Comparison of ENCODE assay signal across 1 mouse cellular context in genomic region chrX:51076744-51077143, GRCm38 (mm10).
A peak's percentile ranks its signal among the peaks of the same experiment; 100 is the strongest.
TF ChIP-seq lines count a peak whose summit lies in the region.

No protein-coding gene starts in this region.

TF ChIP-seq in MEL, 35 proteins besides CTCF, POLR2A, EP300 and RAD21:
- TF ChIP-seq HCFC1 (IDR thresholded peaks at IDR 0.05; ENCODE audit: low read depth, low read length) (peak; percentile 34; the same call in 1 of the 2 replicates), ZC3H11A (IDR thresholded peaks at IDR 0.05; ENCODE audit: low read depth, low read length) (peak; percentile 70), CHD2 (IDR thresholded peaks at IDR 0.05; ENCODE audit: low read length) (no peak), ELF1 (IDR thresholded peaks at IDR 0.05; ENCODE audit: low read depth, low read length) (peak; percentile 38; the same call in 1 of the 2 replicates), ZNF384 (IDR thresholded peaks at IDR 0.05; ENCODE audit: low read depth, low read length) (no peak), SMC3 (IDR thresholded peaks at IDR 0.05; ENCODE audit: low read depth, low read length) (peak; percentile 78), SIN3A (IDR thresholded peaks at IDR 0.05; ENCODE audit: low read length) (no peak), MYC (IDR thresholded peaks at IDR 0.05; ENCODE audit: low read depth, low read length) (no peak)
